Mouse (Mus musculus) neural tube, embryonic 13.5 days (tissue): Measurements from ENCODE around the gene Grid2. TPM values are rescaled to one million over a fixed set of nuclear protein-coding genes. Genes with fewer than 3 reads are reported as not detected.
A peak's percentile ranks its signal among the peaks of the same experiment; 100 is the strongest.

Source experiments
- ATAC-seq: fragments of 200-750 bp; cut with Nextera tagmentation; 2 replicates; pipeline ENCODE4 v1.8.0; 2017; ENCODE audit warnings: low read depth, mild to moderate bottlenecking, moderate TSS enrichment, moderate library complexity
- H3K27ac ChIP-seq: fragments of 300-500 bp; sonication (generic); replicated peaks from 2 replicates; pipeline ENCODE4 v1.5.1; 2015; ENCODE audit warnings: moderate library complexity, mild to moderate bottlenecking, inconsistent platforms
- H3K27me3 ChIP-seq: fragments of 300-500 bp; sonication (generic); 2 replicates; pipeline ENCODE4 v1.6.1; 2015; ENCODE audit warnings: mild to moderate bottlenecking, inconsistent platforms
- H3K36me3 ChIP-seq: fragments of 300-500 bp; sonication (generic); 2 replicates; pipeline ENCODE4 v1.6.1; 2015; ENCODE audit warnings: mild to moderate bottlenecking, inconsistent platforms
- H3K4me1 ChIP-seq: fragments of 300-500 bp; sonication (generic); replicated peaks from 2 replicates; pipeline ENCODE4 v1.6.1; 2015; ENCODE audit warnings: inconsistent platforms
- H3K4me2 ChIP-seq: fragments of 300-500 bp; sonication (generic); 2 replicates; pipeline ENCODE4 v1.6.1; 2015; ENCODE audit warnings: inconsistent platforms, mild to moderate bottlenecking, moderate library complexity
- H3K4me3 ChIP-seq: fragments of 300-500 bp; sonication (generic); 2 replicates; pipeline ENCODE4 v1.5.1; 2015; ENCODE audit warnings: mild to moderate bottlenecking, inconsistent platforms
- H3K9ac ChIP-seq: fragments of 300-500 bp; sonication (generic); 2 replicates; pipeline ENCODE4 v1.6.1; 2015; ENCODE audit warnings: moderate library complexity, mild to moderate bottlenecking, inconsistent platforms
- H3K9me3 ChIP-seq: fragments of 300-500 bp; sonication (generic); 2 replicates; pipeline ENCODE4 v1.6.1; 2016; ENCODE audit warnings: inconsistent platforms
- WGBS: fragments of 180-500 bp; shearing (Covaris S2); methylation state at CpG from one replicate; pipeline ENCODE4 v1.1.7; 2015; 5-methylcytosine and 5-hydroxymethylcytosine counted together
- polyA plus RNA-seq: library from polyadenylated mRNA; unstranded; fragments of >200 nt; fragmentation: Nextera tagmentation; extraction: Ambion mirVana; gene quantifications from 2 replicates; pipeline ENCODE4 v1.2.1, GENCODE M21; 2015

Gene Grid2
- polyA plus RNA-seq, 1 experiment from 2014 or later: 9.6 TPM

GRCm38 (mm10) chr6:64581338-64581737 lies 1325.7 kb downstream of the Grid2 start:
- Histone ChIP-seq H3K36me3 (no peaks in the 10 kb centered on the region), H3K4me1 (no peaks in the 10 kb centered on the region), H3K27me3 (no peaks in the 10 kb centered on the region), H3K9ac (no peak overlapping the region), H3K27ac (no peak overlapping the region), H3K4me2 (no peak overlapping the region), H3K9me3 (no peaks in the 10 kb centered on the region), H3K4me3 (no peak overlapping the region)
- ATAC-seq: no peak
- WGBS: 75% methylated on average over 3 of the region's 3 CpGs

GRCm38 (mm10) chr6:64588487-64589205 lies 1333.0 kb downstream of the Grid2 start:
- Histone ChIP-seq H3K4me2 (no peak overlapping the region), H3K4me1 (no peaks in the 10 kb centered on the region)
- WGBS: 69% methylated on average over 7 of the region's 7 CpGs

GRCm38 (mm10) chr6:64596261-64596660 lies 1340.6 kb downstream of the Grid2 start:
- Histone ChIP-seq H3K4me1 (peaks cover 9% of the 10 kb centered on the region), H3K4me2 (no peak overlapping the region), H3K9me3 (no peaks in the 10 kb centered on the region), H3K9ac (no peak overlapping the region), H3K36me3 (no peaks in the 10 kb centered on the region), H3K27ac (no peak overlapping the region), H3K27me3 (no peaks in the 10 kb centered on the region), H3K4me3 (no peak overlapping the region)
- 70% methylated on average over 7 of the region's 7 CpGs for WGBS
- ATAC-seq: no peak

More at GRCm38 (mm10) chr6:64588487-64589205, 1333.0 kb downstream of the Grid2 start:
- Histone ChIP-seq H3K9ac (no peak overlapping the region), H3K27ac (no peak overlapping the region), H3K4me3 (no peak overlapping the region), H3K36me3 (no peaks in the 10 kb centered on the region), H3K27me3 (no peaks in the 10 kb centered on the region), H3K9me3 (no peaks in the 10 kb centered on the region)
- no peak for ATAC-seq

GRCm38 (mm10) chr6:64596835-64597234 lies 1341.2 kb downstream of the Grid2 start:
- Histone ChIP-seq H3K4me1 (peaks cover 9% of the 10 kb centered on the region), H3K9ac (no peak overlapping the region), H3K36me3 (no peaks in the 10 kb centered on the region), H3K9me3 (no peaks in the 10 kb centered on the region), H3K4me2 (no peak overlapping the region), H3K27me3 (no peaks in the 10 kb centered on the region), H3K27ac (no peak overlapping the region), H3K4me3 (no peak overlapping the region)
- no peak for ATAC-seq
- whole genome bisulfite sequencing: 15% methylated on average over 2 of the region's 2 CpGs

- Histone ChIP-seq H3K4me3 (no peak overlapping the region), H3K4me1 (peaks cover 9% of the 10 kb centered on the region), H3K36me3 (no peaks in the 10 kb centered on the region), H3K9me3 (no peaks in the 10 kb centered on the region), H3K27me3 (no peaks in the 10 kb centered on the region), H3K27ac (no peak overlapping the region), H3K4me2 (no peak overlapping the region), H3K9ac (0 out of 2 replicates have a peak overlapping the region, but pooled peaks have one; percentile 13)
- peak; percentile 47; the same call in 1 of the 2 replicates for ATAC-seq
- 7% methylated on average over 4 of the region's 4 CpGs for WGBS
These were observed 1342.5 kb downstream of the Grid2 start for GRCm38 (mm10) chr6:64598144-64598561.

- peak; percentile 19; the same call in 1 of the 2 replicates for ATAC-seq
- Histone ChIP-seq H3K4me1 (0 out of 2 replicates have a peak, but pooled peaks cover 4% of the 10 kb centered on the region), H3K27ac (no peak overlapping the region), H3K4me2 (no peak overlapping the region), H3K36me3 (no peaks in the 10 kb centered on the region), H3K9ac (no peak overlapping the region), H3K27me3 (no peaks in the 10 kb centered on the region), H3K4me3 (no peak overlapping the region), H3K9me3 (no peaks in the 10 kb centered on the region)
- 11% methylated on average over 3 of the region's 3 CpGs for WGBS
These were observed 1350.1 kb downstream of the Grid2 start for GRCm38 (mm10) chr6:64605753-64606152.

- whole genome bisulfite sequencing: 100% methylated on average over 1 of the region's 1 CpGs
- no peaks in the 10 kb centered on the region for H3K9me3 ChIP-seq
- ATAC-seq: no peak
- no peak overlapping the region for H3K4me2 ChIP-seq
- no peaks in the 10 kb centered on the region for H3K36me3 ChIP-seq
- 0 out of 2 replicates have a peak, but pooled peaks cover 4% of the 10 kb centered on the region for H3K4me1 ChIP-seq
- H3K27ac ChIP-seq: no peak overlapping the region
- H3K4me3 ChIP-seq: no peak overlapping the region
- no peaks in the 10 kb centered on the region for H3K27me3 ChIP-seq
- H3K9ac ChIP-seq: no peak overlapping the region
These were observed 1351.4 kb downstream of the Grid2 start for GRCm38 (mm10) chr6:64607041-64607440.

- H3K9me3 ChIP-seq: no peaks in the 10 kb centered on the region
- no peaks in the 10 kb centered on the region for H3K27me3 ChIP-seq
- no peak overlapping the region for H3K4me2 ChIP-seq
- WGBS: 23% methylated on average over 1 of the region's 1 CpGs
- no peak overlapping the region for H3K4me3 ChIP-seq
- no peak for ATAC-seq
- H3K36me3 ChIP-seq: no peaks in the 10 kb centered on the region
- no peak overlapping the region for H3K27ac ChIP-seq
- H3K9ac ChIP-seq: no peak overlapping the region
- H3K4me1 ChIP-seq: 0 out of 2 replicates have a peak, but pooled peaks cover 4% of the 10 kb centered on the region
These were observed 1352.3 kb downstream of the Grid2 start for GRCm38 (mm10) chr6:64607942-64608341.

- 49% methylated on average over 4 of the region's 4 CpGs for WGBS
- ATAC-seq: no peak
- Histone ChIP-seq H3K4me1 (peaks cover 21% of the 10 kb centered on the region), H3K4me2 (no peak overlapping the region), H3K36me3 (no peaks in the 10 kb centered on the region), H3K27me3 (no peaks in the 10 kb centered on the region), H3K27ac (0 out of 2 replicates have a peak overlapping the region, but pooled peaks have one; percentile 24), H3K4me3 (no peak overlapping the region), H3K9ac (no peak overlapping the region), H3K9me3 (no peaks in the 10 kb centered on the region)
These were observed 1361.2 kb downstream of the Grid2 start for GRCm38 (mm10) chr6:64616843-64617242.

- Histone ChIP-seq H3K4me3 (no peak overlapping the region), H3K4me2 (no peak overlapping the region), H3K36me3 (no peaks in the 10 kb centered on the region), H3K9me3 (no peaks in the 10 kb centered on the region), H3K4me1 (peaks cover 21% of the 10 kb centered on the region), H3K27me3 (no peaks in the 10 kb centered on the region), H3K9ac (no peak overlapping the region), H3K27ac (no peak overlapping the region)
- ATAC-seq: no peak
- whole genome bisulfite sequencing: 40% methylated on average over 8 of the region's 8 CpGs
These were observed 1361.9 kb downstream of the Grid2 start for GRCm38 (mm10) chr6:64617417-64618135.

- Histone ChIP-seq H3K27me3 (no peaks in the 10 kb centered on the region), H3K27ac (no peak overlapping the region), H3K4me2 (no peak overlapping the region), H3K9me3 (no peaks in the 10 kb centered on the region), H3K9ac (no peak overlapping the region), H3K4me3 (no peak overlapping the region), H3K36me3 (no peaks in the 10 kb centered on the region), H3K4me1 (no peaks in the 10 kb centered on the region)
- no peak for ATAC-seq
- 52% methylated on average over 3 of the region's 3 CpGs for WGBS
These were observed 1367.7 kb downstream of the Grid2 start for GRCm38 (mm10) chr6:64623404-64623803.

- Histone ChIP-seq H3K4me3 (no peak overlapping the region), H3K27ac (no peak overlapping the region), H3K4me1 (peaks cover 17% of the 10 kb centered on the region; the same call in 1 of the 2 replicates), H3K36me3 (no peaks in the 10 kb centered on the region), H3K9me3 (no peaks in the 10 kb centered on the region), H3K27me3 (no peaks in the 10 kb centered on the region), H3K9ac (no peak overlapping the region), H3K4me2 (no peak overlapping the region)
- ATAC-seq: no peak
These were observed 1392.0 kb downstream of the Grid2 start for GRCm38 (mm10) chr6:64647661-64648060.
